ENCODE assay signal across 16 mouse cellular contexts in genomic region chr12:25363839-25364238, GRCm38 (mm10).
"Had no signal": no experiment of that assay in that cellular context is flagged by ENCODE, and none has a peak within 500 bp of the region (broad histone marks: within the 10 kb centered on the region; RNA-seq: fewer than 3 reads in every experiment).

No protein-coding gene starts in this region.

- H3K9ac ChIP-seq: limb, embryonic 13.5 days; liver, embryonic 14.5 days; neural tube, embryonic 15.5 days had no signal

- H3K27ac ChIP-seq: kidney, postnatal 0 days; limb, embryonic 13.5 days; liver, embryonic 14.5 days; midbrain, embryonic 10.5 days; neural tube, embryonic 15.5 days had no signal

- H3K4me2 ChIP-seq: limb, embryonic 13.5 days; neural tube, embryonic 15.5 days had no signal

- H3K4me3 ChIP-seq: limb, embryonic 13.5 days; midbrain, embryonic 10.5 days; neural tube, embryonic 15.5 days had no signal

- DNase-seq: kidney, adult 11 months; kidney, adult 9 months; kidney, postnatal 36 days; layer of hippocampus, adult 9-11 months; layer of hippocampus, postnatal 36 days; left cerebral cortex, postnatal 4 days; lung, adult 18-20 months; right cerebral cortex, adult 18-20 months; right cerebral cortex, postnatal 25 days; thymus, postnatal 36 days had no signal

- H3K36me3 ChIP-seq: limb, embryonic 13.5 days; midbrain, embryonic 10.5 days; neural tube, embryonic 15.5 days had no signal

- ATAC-seq: midbrain, embryonic 16.5 days had no signal

- H3K9me3 ChIP-seq: limb, embryonic 13.5 days; midbrain, embryonic 10.5 days had no signal

- H3K27me3 ChIP-seq: limb, embryonic 13.5 days; neural tube, embryonic 15.5 days had no signal

- H3K4me1 ChIP-seq: limb, embryonic 13.5 days; neural tube, embryonic 15.5 days had no signal
